Mouse (Mus musculus) heart, embryonic 15.5 days (tissue): ENCODE data around the gene Pip4k2c. TPM values are rescaled to one million over a fixed set of nuclear protein-coding genes. Genes with fewer than 3 reads are reported as not detected.
A peak's percentile ranks its signal among the peaks of the same experiment; 100 is the strongest.
"Not testable (repeated sequence)": the region's sequence is repeated elsewhere in the genome, so short reads cannot be mapped to it uniquely, and the experiment has no call there.

Experiments used
- ATAC-seq: fragments of 200-750 bp; cut with Nextera tagmentation; replicated peaks from 2 replicates; pipeline ENCODE4 v1.8.0; 2017; ENCODE audit warnings: low read depth, moderate TSS enrichment; ENCODE audit not compliant: insufficient number of reproducible peaks, insufficient read depth, low FRiP score
- H3K27ac ChIP-seq: fragments of 300-500 bp; sonication (generic); 2 replicates; pipeline ENCODE4 v1.5.1; 2015; ENCODE audit warnings: mild to moderate bottlenecking, inconsistent platforms
- H3K27me3 ChIP-seq: fragments of 300-500 bp; sonication (generic); 2 replicates; pipeline ENCODE4 v1.6.1; 2015; ENCODE audit warnings: inconsistent platforms
- H3K36me3 ChIP-seq: fragments of 300-500 bp; sonication (generic); 2 replicates; pipeline ENCODE4 v1.6.1; 2015; ENCODE audit warnings: mild to moderate bottlenecking, inconsistent platforms
- H3K4me1 ChIP-seq: fragments of 300-500 bp; sonication (generic); replicated peaks from 2 replicates; pipeline ENCODE4 v1.6.1; 2015; ENCODE audit warnings: inconsistent platforms
- H3K4me2 ChIP-seq: fragments of 300-500 bp; sonication (generic); 2 replicates; pipeline ENCODE4 v1.6.1; 2015; ENCODE audit warnings: inconsistent platforms, mild to moderate bottlenecking, moderate library complexity
- H3K4me3 ChIP-seq: fragments of 300-500 bp; sonication (generic); 2 replicates; pipeline ENCODE4 v1.5.1; 2015; ENCODE audit warnings: mild to moderate bottlenecking, inconsistent platforms
- H3K9ac ChIP-seq: fragments of 300-500 bp; sonication (generic); 2 replicates; pipeline ENCODE4 v1.6.1; 2015; ENCODE audit warnings: mild to moderate bottlenecking, inconsistent platforms
- H3K9me3 ChIP-seq: fragments of 300-500 bp; sonication (generic); replicated peaks from 2 replicates; pipeline ENCODE4 v1.6.1; 2016; ENCODE audit warnings: inconsistent platforms
- WGBS: fragments of 180-500 bp; shearing (Covaris S2); methylation state at CpG from one replicate; pipeline ENCODE4 v1.1.7; 2015; ENCODE audit warnings: mixed read lengths; 5-methylcytosine and 5-hydroxymethylcytosine counted together
- polyA plus RNA-seq: library from polyadenylated mRNA; unstranded; fragments of >200 nt; fragmentation: Nextera tagmentation; extraction: Ambion mirVana; gene quantifications from 2 replicates; pipeline ENCODE4 v1.2.1, GENCODE M21; 2015

Pip4k2c gene
- polyA plus RNA-seq, 1 experiment from 2014 or later, result 23.2 TPM

- Histone ChIP-seq H3K27me3 (no peaks in the 10 kb centered on the region), H3K4me1 (peaks cover 33% of the 10 kb centered on the region), H3K36me3 (peaks cover 26% of the 10 kb centered on the region; the same call in 1 of the 2 replicates), H3K9me3 (no peaks in the 10 kb centered on the region), H3K4me3 (peak within 1 kb of the TSS; percentile 96), H3K9ac (peak within 1 kb of the TSS; percentile 90), H3K27ac (peak within 1 kb of the TSS; percentile 94), H3K4me2 (peak within 1 kb of the TSS; percentile 98)
- WGBS, result under 1% methylated on average over 29 of the region's 47 CpGs
- peak; percentile 50 for ATAC-seq
Measured at GRCm38 (mm10) chr10:127195328-127196129, 15.9 kb downstream of the Pip4k2c start, which contains the start of gene Dtx3. Gene Dtx3 (minus strand): TSS chr10:127195728.

GRCm38 (mm10) chr10:127194428-127195327 lies 16.7 kb downstream of the Pip4k2c start:
- peak overlapping the region; percentile 94 for H3K27ac ChIP-seq
- H3K9ac ChIP-seq, result peak overlapping the region; percentile 90
- ATAC-seq, result peak; percentile 37
- peak overlapping the region; percentile 98 for H3K4me2 ChIP-seq
- peaks cover 41% of the 10 kb centered on the region for H3K4me1 ChIP-seq
- H3K4me3 ChIP-seq, result peak overlapping the region; percentile 96
- no peaks in the 10 kb centered on the region for H3K9me3 ChIP-seq
- H3K27me3 ChIP-seq, result no peaks in the 10 kb centered on the region
- peaks cover 19% of the 10 kb centered on the region; the same call in 1 of the 2 replicates for H3K36me3 ChIP-seq
- 12% methylated on average over 22 of the region's 22 CpGs for WGBS

GRCm38 (mm10) chr10:127193011-127193410 lies 18.4 kb downstream of the Pip4k2c start:
- Histone ChIP-seq H3K27ac (no peak overlapping the region), H3K9me3 (no peaks in the 10 kb centered on the region), H3K9ac (no peak overlapping the region), H3K4me2 (no peak overlapping the region), H3K27me3 (no peaks in the 10 kb centered on the region), H3K4me1 (peaks cover 58% of the 10 kb centered on the region), H3K36me3 (peaks cover 5% of the 10 kb centered on the region; the same call in 1 of the 2 replicates), H3K4me3 (no peak overlapping the region)
- 83% methylated on average over 9 of the region's 9 CpGs for WGBS
- no peak for ATAC-seq

- not testable (repeated sequence) for H3K4me3 ChIP-seq, H3K27me3 ChIP-seq, H3K4me2 ChIP-seq, H3K27ac ChIP-seq, H3K36me3 ChIP-seq, H3K9me3 ChIP-seq, ATAC-seq, H3K9ac ChIP-seq
- 65% methylated on average over 1 of the region's 1 CpGs for WGBS
- H3K4me1 ChIP-seq, result peaks cover 62% of the 10 kb centered on the region
Measured at GRCm38 (mm10) chr10:127192057-127192328, 19.4 kb downstream of the Pip4k2c start.

GRCm38 (mm10) chr10:127191191-127192056 lies 20.0 kb downstream of the Pip4k2c start:
- peak overlapping the region; percentile 36; the same call in 1 of the 2 replicates for H3K27ac ChIP-seq
- ATAC-seq, result no peak
- H3K9me3 ChIP-seq, result no peaks in the 10 kb centered on the region
- H3K4me3 ChIP-seq, result no peak overlapping the region
- peaks cover 58% of the 10 kb centered on the region for H3K4me1 ChIP-seq
- no peak overlapping the region for H3K9ac ChIP-seq
- peaks cover 8% of the 10 kb centered on the region for H3K36me3 ChIP-seq
- peaks cover 7% of the 10 kb centered on the region; the same call in 1 of the 2 replicates for H3K27me3 ChIP-seq
- 63% methylated on average over 19 of the region's 19 CpGs for WGBS
- no peak overlapping the region; the same call in 1 of the 2 replicates for H3K4me2 ChIP-seq

GRCm38 (mm10) chr10:127190398-127191190 lies 20.8 kb downstream of the Pip4k2c start:
- H3K27me3 ChIP-seq, result peaks cover 7% of the 10 kb centered on the region; the same call in 1 of the 2 replicates
- ATAC-seq, result no peak
- H3K4me1 ChIP-seq, result peaks cover 51% of the 10 kb centered on the region
- H3K9me3 ChIP-seq, result no peaks in the 10 kb centered on the region
- peak overlapping the region; percentile 95 for H3K4me2 ChIP-seq
- H3K9ac ChIP-seq, result no peak overlapping the region
- peak overlapping the region; percentile 75 for H3K27ac ChIP-seq
- 41% methylated on average over 14 of the region's 14 CpGs for WGBS
- peaks cover 9% of the 10 kb centered on the region for H3K36me3 ChIP-seq
- peak overlapping the region; percentile 64 for H3K4me3 ChIP-seq

- H3K9me3 ChIP-seq, result no peaks in the 10 kb centered on the region
- H3K4me3 ChIP-seq, result peak within 1 kb of the TSS; percentile 64
- peaks cover 13% of the 10 kb centered on the region for H3K27me3 ChIP-seq
- peaks cover 9% of the 10 kb centered on the region for H3K36me3 ChIP-seq
- peaks cover 47% of the 10 kb centered on the region for H3K4me1 ChIP-seq
- peak within 1 kb of the TSS; percentile 95 for H3K4me2 ChIP-seq
- peak; percentile 14 for ATAC-seq
- 4% methylated on average over 35 of the region's 35 CpGs for WGBS
- peak within 1 kb of the TSS; percentile 75 for H3K27ac ChIP-seq
- peak within 1 kb of the TSS; percentile 64 for H3K9ac ChIP-seq
Measured at GRCm38 (mm10) chr10:127189651-127190381, 21.6 kb downstream of the Pip4k2c start, which contains the start of gene Arhgef25. Gene Arhgef25 (minus strand): TSS chr10:127190083.

GRCm38 (mm10) chr10:127189116-127189650 lies 22.2 kb downstream of the Pip4k2c start:
- Histone ChIP-seq H3K9ac (peak overlapping the region; percentile 64), H3K4me3 (peak overlapping the region; percentile 64), H3K27ac (peak overlapping the region; percentile 75), H3K36me3 (peaks cover 9% of the 10 kb centered on the region), H3K27me3 (peaks cover 20% of the 10 kb centered on the region), H3K9me3 (no peaks in the 10 kb centered on the region), H3K4me2 (peak overlapping the region; percentile 95), H3K4me1 (peaks cover 42% of the 10 kb centered on the region)
- peak; percentile 4; the same call in 1 of the 2 replicates for ATAC-seq
- under 1% methylated on average over 26 of the region's 26 CpGs for WGBS

GRCm38 (mm10) chr10:127188465-127189115 lies 22.8 kb downstream of the Pip4k2c start:
- Histone ChIP-seq H3K4me1 (peaks cover 47% of the 10 kb centered on the region), H3K9ac (peak overlapping the region; percentile 64), H3K27ac (peak overlapping the region; percentile 75), H3K4me2 (peak overlapping the region; percentile 95), H3K4me3 (peak overlapping the region; percentile 64), H3K27me3 (peaks cover 26% of the 10 kb centered on the region), H3K36me3 (peaks cover 9% of the 10 kb centered on the region), H3K9me3 (no peaks in the 10 kb centered on the region)
- WGBS, result 0% methylated on average over 24 of the region's 46 CpGs
- ATAC-seq, result peak; percentile 77
